Mouse (Mus musculus) heart, embryonic 11.5 days (tissue): ENCODE data around the gene Mllt1. TPM values are rescaled to one million over a fixed set of nuclear protein-coding genes. Genes with fewer than 3 reads are reported as not detected.
A peak's percentile ranks its signal among the peaks of the same experiment; 100 is the strongest.

ENCODE experiments used
- ATAC-seq: fragments of 200-750 bp; cut with Nextera tagmentation; replicated peaks from 2 replicates; pipeline ENCODE4 v1.8.0; 2017; ENCODE audit warnings: moderate library complexity; ENCODE audit not compliant: insufficient number of reproducible peaks, low FRiP score, low TSS enrichment
- H3K27ac ChIP-seq: fragments of 300-500 bp; sonication (generic); 2 replicates; pipeline ENCODE4 v1.5.1; 2014; ENCODE audit warnings: mild to moderate bottlenecking, low read depth, low read length
- H3K27me3 ChIP-seq: fragments of 300-500 bp; sonication (generic); 2 replicates; pipeline ENCODE4 v1.6.1; 2014; ENCODE audit warnings: mild to moderate bottlenecking, low read length, mixed read lengths; ENCODE audit not compliant: control insufficient read depth, insufficient read depth
- H3K36me3 ChIP-seq: fragments of 300-500 bp; sonication (generic); 2 replicates; pipeline ENCODE4 v1.6.1; 2014; ENCODE audit warnings: mild to moderate bottlenecking, low read length, moderate library complexity, mixed read lengths; ENCODE audit not compliant: control insufficient read depth, insufficient read depth
- H3K4me1 ChIP-seq: fragments of 300-500 bp; sonication (generic); 2 replicates; pipeline ENCODE4 v1.6.1; 2014; ENCODE audit warnings: low read length; ENCODE audit not compliant: control insufficient read depth, insufficient read depth
- H3K4me2 ChIP-seq: fragments of 300-500 bp; sonication (generic); 2 replicates; pipeline ENCODE4 v1.6.1; 2014; ENCODE audit warnings: mild to moderate bottlenecking, moderate library complexity
- H3K4me3 ChIP-seq: fragments of 300-500 bp; sonication (generic); 2 replicates; pipeline ENCODE4 v1.5.1; 2014; ENCODE audit warnings: low read depth, low read length
- H3K9ac ChIP-seq: fragments of 300-500 bp; sonication (generic); 2 replicates; pipeline ENCODE4 v1.6.1; 2014; ENCODE audit warnings: mild to moderate bottlenecking, low read depth, low read length, moderate library complexity
- H3K9me3 ChIP-seq: fragments of 300-500 bp; sonication (generic); replicated peaks from 2 replicates; pipeline ENCODE4 v1.6.1; 2016; ENCODE audit warnings: low read length; ENCODE audit not compliant: control insufficient read depth
- WGBS: fragments of 180-500 bp; shearing (Covaris S2); extraction: QIAGEN DNeasy Blood & Tissue Kit; methylation state at CpG from one replicate; pipeline ENCODE4 v1.1.7; 2014; ENCODE audit not compliant: insufficient replicate concordance; 5-methylcytosine and 5-hydroxymethylcytosine counted together
- polyA plus RNA-seq: library from polyadenylated mRNA; unstranded; fragments of >200 nt; fragmentation: Nextera tagmentation; extraction: Ambion mirVana; gene quantifications from 2 replicates; pipeline ENCODE4 v1.2.1, GENCODE M21; 2014

Mllt1 gene
- polyA plus RNA-seq, 1 experiment from 2014 or later: 20.1 TPM

DNA sequence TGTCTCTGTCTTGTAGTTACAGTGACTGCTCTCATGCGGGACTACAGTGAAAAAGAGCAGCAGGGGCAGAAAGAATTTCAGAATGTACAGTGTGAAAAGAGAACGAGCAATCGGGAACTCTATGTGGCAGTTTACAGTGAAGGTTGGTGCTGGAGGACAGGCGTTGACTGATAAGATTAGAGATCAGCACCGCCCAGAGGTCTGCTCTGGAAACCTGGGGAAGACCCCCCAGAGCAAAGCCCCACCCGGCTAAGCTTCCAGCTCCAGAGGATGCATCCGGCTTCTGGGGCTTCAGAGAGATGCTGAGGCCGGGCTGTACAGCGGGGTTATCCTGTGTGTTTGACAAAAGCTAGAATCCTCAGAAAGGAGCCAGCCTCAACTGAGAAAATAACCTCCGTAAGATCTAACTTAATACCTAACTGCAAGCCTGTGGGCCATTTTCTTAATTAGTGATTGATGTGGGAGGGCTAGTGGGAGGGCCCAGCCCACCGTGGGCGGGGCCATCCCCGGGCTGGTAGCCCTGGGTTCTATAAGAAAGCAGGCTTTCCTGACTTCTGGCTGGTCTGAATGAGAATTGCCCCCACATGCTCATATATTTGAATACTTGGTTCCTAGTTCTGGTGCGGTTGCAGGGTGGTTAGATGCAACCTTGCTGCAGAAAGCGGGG, 64.8 kb downstream of the Mllt1 start:
- WGBS: 45% methylated on average over 15 of the region's 15 CpGs
- Histone ChIP-seq H3K9me3 (0 out of 2 replicates have a peak, but pooled peaks cover 2% of the 10 kb centered on the region), H3K4me3 (no peak overlapping the region), H3K4me1 (no peaks in the 10 kb centered on the region), H3K9ac (no peak overlapping the region), H3K36me3 (no peaks in the 10 kb centered on the region), H3K4me2 (no peak overlapping the region), H3K27me3 (no peaks in the 10 kb centered on the region), H3K27ac (no peak overlapping the region)
- ATAC-seq: no peak

DNA sequence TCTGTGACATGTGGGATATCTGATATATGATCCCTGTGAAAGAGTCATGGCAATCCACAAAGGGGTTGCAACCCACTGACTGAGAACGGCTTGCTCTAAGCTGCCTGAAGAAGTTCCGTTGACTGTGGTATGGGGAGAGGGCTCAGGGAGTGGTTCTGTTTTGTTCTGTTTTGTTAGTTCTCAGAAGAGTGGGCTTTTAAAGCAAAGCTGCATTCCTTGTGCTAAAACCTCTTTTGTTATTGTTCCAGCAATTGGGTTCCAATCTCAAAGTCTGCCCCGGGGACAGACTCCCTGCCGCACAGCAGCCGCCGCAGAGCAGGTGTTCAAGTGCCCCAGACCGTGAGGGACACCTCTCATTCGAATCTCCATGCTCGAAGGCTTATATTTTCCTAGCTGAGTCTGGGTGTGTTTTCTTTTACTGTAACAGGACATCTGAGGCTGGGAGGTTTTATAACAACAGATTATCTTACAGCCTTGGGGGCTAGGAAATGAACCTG, 65.7 kb downstream of the Mllt1 start:
- 81% methylated on average over 9 of the region's 9 CpGs for WGBS
- no peaks in the 10 kb centered on the region for H3K27me3 ChIP-seq
- H3K27ac ChIP-seq: no peak overlapping the region
- no peak overlapping the region for H3K9ac ChIP-seq
- H3K4me3 ChIP-seq: no peak overlapping the region
- H3K4me1 ChIP-seq: no peaks in the 10 kb centered on the region
- no peak overlapping the region for H3K4me2 ChIP-seq
- H3K9me3 ChIP-seq: 0 out of 2 replicates have a peak, but pooled peaks cover 2% of the 10 kb centered on the region
- no peak for ATAC-seq
- no peaks in the 10 kb centered on the region for H3K36me3 ChIP-seq

DNA sequence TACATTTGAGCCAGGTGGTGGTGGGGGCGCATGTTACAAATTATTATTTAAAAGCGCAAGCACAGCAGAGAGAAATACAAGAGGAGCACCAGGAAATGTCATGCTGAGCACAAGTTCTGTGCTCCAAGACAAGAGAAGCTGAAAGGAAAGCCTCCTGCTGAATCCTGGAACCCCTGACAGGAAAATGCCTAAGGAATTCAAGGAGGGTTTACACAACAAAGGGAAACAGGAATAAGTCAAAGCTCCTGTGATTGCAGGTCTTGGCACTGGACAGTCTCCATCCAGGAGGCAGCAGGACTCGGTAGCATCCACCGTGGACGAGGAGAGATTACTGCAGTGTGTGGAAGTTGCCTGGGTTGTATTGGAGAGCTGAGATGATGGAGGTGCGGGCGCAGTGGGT, 69.1 kb downstream of the Mllt1 start:
- WGBS: 71% methylated on average over 7 of the region's 7 CpGs
- Histone ChIP-seq H3K9ac (no peak overlapping the region), H3K4me3 (no peak overlapping the region), H3K9me3 (0 out of 2 replicates have a peak, but pooled peaks cover 2% of the 10 kb centered on the region), H3K4me2 (no peak overlapping the region), H3K27ac (no peak overlapping the region), H3K4me1 (no peaks in the 10 kb centered on the region), H3K27me3 (no peaks in the 10 kb centered on the region), H3K36me3 (no peaks in the 10 kb centered on the region)
- ATAC-seq: no peak

DNA sequence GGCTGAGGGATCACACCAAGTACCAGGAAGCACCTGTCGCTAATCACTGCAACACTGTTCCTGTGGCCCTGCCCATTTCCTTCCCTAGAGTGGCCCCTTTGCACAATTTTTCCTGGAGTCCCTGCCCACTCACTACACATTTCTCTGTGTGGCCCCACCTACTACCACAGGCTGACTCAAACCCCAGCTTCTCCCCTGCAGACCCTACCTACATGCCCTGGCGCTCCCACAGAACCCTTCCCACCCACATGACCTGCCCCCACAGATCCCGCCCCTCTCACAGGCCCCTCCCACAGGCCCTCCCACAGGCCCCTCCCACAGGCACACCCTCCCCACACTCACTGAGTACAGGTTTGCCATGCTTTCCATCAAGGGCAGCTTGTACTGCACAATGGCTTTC, 74.0 kb downstream of the Mllt1 start:
- no peak; the same call in 1 of the 2 replicates for ATAC-seq
- no peaks in the 10 kb centered on the region for H3K27me3 ChIP-seq
- H3K27ac ChIP-seq: no peak overlapping the region
- H3K4me3 ChIP-seq: no peak overlapping the region
- H3K9me3 ChIP-seq: 0 out of 2 replicates have a peak, but pooled peaks cover 1% of the 10 kb centered on the region
- 50% methylated on average over 3 of the region's 3 CpGs for WGBS
- no peaks in the 10 kb centered on the region for H3K36me3 ChIP-seq
- H3K9ac ChIP-seq: no peak overlapping the region
- no peak overlapping the region for H3K4me2 ChIP-seq
- H3K4me1 ChIP-seq: no peaks in the 10 kb centered on the region

DNA sequence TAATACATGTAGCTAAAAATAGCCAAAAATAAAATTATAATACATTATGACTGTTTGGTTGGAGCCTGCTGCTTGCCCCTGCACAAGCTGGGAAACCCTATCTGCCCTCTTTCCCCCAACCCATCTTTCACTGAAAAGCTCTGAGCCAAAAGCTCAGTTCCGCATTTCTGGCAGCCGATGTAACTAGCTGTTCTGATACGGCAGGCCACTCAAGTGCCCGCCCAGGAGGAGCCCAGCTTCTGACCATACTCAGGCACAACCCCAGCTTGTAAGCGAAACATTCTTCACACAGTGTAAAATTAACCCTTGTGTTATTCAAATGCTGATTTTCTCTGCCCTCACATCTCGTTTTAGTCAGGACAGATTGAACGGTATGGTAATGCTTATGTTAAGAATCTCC, 76.3 kb downstream of the Mllt1 start:
- Histone ChIP-seq H3K4me1 (no peaks in the 10 kb centered on the region), H3K36me3 (no peaks in the 10 kb centered on the region), H3K27me3 (no peaks in the 10 kb centered on the region), H3K4me2 (no peak overlapping the region), H3K9me3 (no peaks in the 10 kb centered on the region), H3K9ac (no peak overlapping the region; the same call in 1 of the 2 replicates), H3K4me3 (no peak overlapping the region), H3K27ac (peak overlapping the region; percentile 10)
- 43% methylated on average over 7 of the region's 7 CpGs for WGBS
- no peak for ATAC-seq

DNA sequence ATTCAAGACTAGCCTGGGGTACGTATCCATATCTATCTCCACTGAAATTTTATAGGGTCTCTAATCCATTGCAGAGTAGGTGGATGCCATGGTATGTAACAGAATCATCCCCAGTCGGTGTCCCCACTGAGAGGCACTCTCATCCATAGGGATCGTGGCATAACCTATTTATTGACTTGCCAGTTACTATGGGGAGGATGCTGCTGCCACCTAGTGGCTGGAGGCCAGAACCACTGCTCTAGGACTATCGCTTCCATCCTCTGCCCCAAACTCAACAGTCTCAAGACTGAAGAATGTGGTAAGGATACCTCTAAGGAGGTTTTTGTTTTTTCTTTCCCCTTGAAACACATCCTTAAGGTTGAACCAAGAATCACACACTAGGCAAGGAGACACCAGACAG, 77.0 kb downstream of the Mllt1 start:
- Histone ChIP-seq H3K27me3 (no peaks in the 10 kb centered on the region), H3K4me3 (no peak overlapping the region), H3K36me3 (no peaks in the 10 kb centered on the region), H3K9ac (no peak overlapping the region), H3K4me1 (no peaks in the 10 kb centered on the region), H3K27ac (0 out of 2 replicates have a peak overlapping the region, but pooled peaks have one; percentile 10), H3K9me3 (no peaks in the 10 kb centered on the region), H3K4me2 (no peak overlapping the region)
- no peak for ATAC-seq
- WGBS: 52% methylated on average over 4 of the region's 4 CpGs

DNA sequence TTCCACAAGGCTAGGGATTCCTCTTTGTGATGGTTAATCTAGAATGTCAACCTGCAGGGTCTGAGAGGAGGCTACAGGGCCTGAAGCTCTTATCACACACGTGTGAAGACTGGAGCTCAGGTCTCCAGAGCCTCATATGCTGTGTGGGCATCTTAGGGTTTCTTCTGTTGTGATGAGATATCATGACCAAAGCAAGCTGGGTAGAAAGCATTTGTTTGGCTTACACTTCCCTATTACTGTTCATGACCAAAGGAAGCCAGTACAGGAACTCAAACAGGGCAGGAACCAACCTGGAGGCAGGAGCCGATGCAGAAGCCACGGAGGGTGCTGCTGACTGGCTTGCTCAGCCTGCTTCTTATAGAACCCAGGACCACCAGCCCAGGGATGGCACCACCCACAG, 79.8 kb downstream of the Mllt1 start:
- no peak overlapping the region for H3K4me3 ChIP-seq
- H3K9ac ChIP-seq: no peak overlapping the region
- H3K9me3 ChIP-seq: no peaks in the 10 kb centered on the region
- WGBS: 71% methylated on average over 3 of the region's 3 CpGs
- no peaks in the 10 kb centered on the region for H3K4me1 ChIP-seq
- H3K4me2 ChIP-seq: no peak overlapping the region
- H3K27me3 ChIP-seq: no peaks in the 10 kb centered on the region
- H3K36me3 ChIP-seq: no peaks in the 10 kb centered on the region
- H3K27ac ChIP-seq: no peak overlapping the region
- ATAC-seq: no peak

DNA sequence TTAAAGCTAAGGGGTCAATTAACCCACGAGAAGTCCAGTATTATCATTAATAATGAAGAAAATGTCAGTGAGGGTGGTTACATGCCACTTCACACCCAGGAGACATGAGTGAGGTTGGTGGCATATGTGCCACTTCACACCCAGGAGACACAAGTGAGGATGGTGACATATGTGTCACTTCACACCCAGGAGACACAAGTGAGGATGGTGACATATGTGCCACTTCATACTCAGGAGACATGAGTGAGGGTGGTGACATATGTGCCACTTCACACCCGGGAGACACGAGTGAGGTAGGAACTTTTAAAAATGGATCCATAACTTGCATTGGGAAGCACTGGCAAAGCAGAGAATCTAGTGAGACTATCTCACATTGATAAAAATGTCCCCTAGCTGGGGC, 84.0 kb downstream of the Mllt1 start:
- no peak overlapping the region for H3K27ac ChIP-seq
- no peak overlapping the region for H3K4me3 ChIP-seq
- ATAC-seq: no peak
- H3K4me2 ChIP-seq: no peak overlapping the region
- H3K27me3 ChIP-seq: no peaks in the 10 kb centered on the region; the same call in 1 of the 2 replicates
- H3K4me1 ChIP-seq: no peaks in the 10 kb centered on the region
- 68% methylated on average over 3 of the region's 3 CpGs for whole genome bisulfite sequencing
- H3K9me3 ChIP-seq: no peaks in the 10 kb centered on the region
- H3K9ac ChIP-seq: no peak overlapping the region
- H3K36me3 ChIP-seq: no peaks in the 10 kb centered on the region

DNA sequence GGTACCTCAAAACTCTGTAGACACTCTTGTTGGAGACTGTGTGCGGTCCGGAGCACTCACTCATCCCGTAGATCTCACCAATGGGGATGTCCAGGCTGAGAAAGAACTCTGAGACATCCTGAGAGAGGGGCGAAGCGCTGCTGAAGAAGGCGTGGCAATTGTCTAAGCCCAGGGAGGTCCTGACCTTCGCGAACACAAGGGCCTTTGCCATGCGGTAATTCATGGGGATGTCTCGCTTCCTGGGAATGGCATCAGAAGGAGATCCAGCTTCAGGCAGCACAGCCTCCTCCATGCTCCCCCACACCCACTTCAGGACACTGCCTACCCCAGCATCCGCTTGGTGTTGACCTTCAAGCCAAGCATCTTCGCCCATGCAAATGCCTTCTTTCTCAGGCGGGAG, 85.5 kb downstream of the Mllt1 start:
- H3K9me3 ChIP-seq: no peaks in the 10 kb centered on the region
- no peaks in the 10 kb centered on the region; the same call in 1 of the 2 replicates for H3K27me3 ChIP-seq
- no peak overlapping the region for H3K9ac ChIP-seq
- H3K36me3 ChIP-seq: no peaks in the 10 kb centered on the region
- ATAC-seq: no peak
- H3K4me1 ChIP-seq: no peaks in the 10 kb centered on the region
- WGBS: 81% methylated on average over 13 of the region's 13 CpGs
- H3K4me2 ChIP-seq: no peak overlapping the region
- no peak overlapping the region for H3K4me3 ChIP-seq
- H3K27ac ChIP-seq: no peak overlapping the region
